Mouse (Mus musculus) hindbrain, postnatal 0 days (tissue): ENCODE results near the gene Tmem72. TPM values are rescaled to one million over a fixed set of nuclear protein-coding genes. Genes with fewer than 3 reads are reported as not detected.

Experiments
- ATAC-seq: fragments of 200-750 bp; cut with Nextera tagmentation; 2 replicates; pipeline ENCODE4 v1.8.0; 2017; ENCODE audit warnings: mild to moderate bottlenecking, moderate TSS enrichment, moderate library complexity
- DNase-seq: peaks from one replicate; pipeline ENCODE4 v3.0.0-alpha.2; 2015; ENCODE audit warnings: low spot score
- H3K27ac ChIP-seq: fragments of 300-500 bp; sonication (generic); 2 replicates; pipeline ENCODE4 v1.5.1; 2014; ENCODE audit warnings: mild to moderate bottlenecking
- H3K27me3 ChIP-seq: fragments of 300-500 bp; sonication (generic); 2 replicates; pipeline ENCODE4 v1.6.1; 2014; ENCODE audit warnings: low read length, mixed read lengths; ENCODE audit not compliant: insufficient read depth
- H3K36me3 ChIP-seq: fragments of 300-500 bp; sonication (generic); 2 replicates; pipeline ENCODE4 v1.6.1; 2014; ENCODE audit warnings: low read length, mixed read lengths; ENCODE audit not compliant: insufficient read depth
- H3K4me1 ChIP-seq: fragments of 300-500 bp; sonication (generic); 2 replicates; pipeline ENCODE4 v1.6.1; 2014; ENCODE audit warnings: antibody characterized with exemption, low read length, mixed read lengths; ENCODE audit not compliant: insufficient read depth
- H3K4me2 ChIP-seq: fragments of 300-500 bp; sonication (generic); 2 replicates; pipeline ENCODE4 v1.6.1; 2014; ENCODE audit warnings: low read depth, mild to moderate bottlenecking, low read length, moderate library complexity, mixed read lengths
- H3K4me3 ChIP-seq: fragments of 300-500 bp; sonication (generic); 2 replicates; pipeline ENCODE4 v1.5.1; 2014; ENCODE audit warnings: low read length
- H3K9ac ChIP-seq: fragments of 300-500 bp; sonication (generic); replicated peaks from 2 replicates; pipeline ENCODE4 v1.6.1; 2014; ENCODE audit warnings: mild to moderate bottlenecking, low read length, moderate library complexity, mixed read lengths
- H3K9me3 ChIP-seq: fragments of 300-500 bp; sonication (generic); 2 replicates; pipeline ENCODE4 v1.6.1; 2016; ENCODE audit warnings: low read length, mixed read lengths
- CTCF ChIP-seq: IDR thresholded peaks from 2 replicates; pipeline ENCODE4 v1.5.1; 2016; ENCODE audit warnings: antibody characterized with exemption, control low read depth, low read depth
- WGBS: fragments of 180-500 bp; shearing (Covaris S2); extraction: QIAGEN DNeasy Blood & Tissue Kit; methylation state at CpG from one replicate; pipeline ENCODE4 v1.1.7; 2014; 5-methylcytosine and 5-hydroxymethylcytosine counted together
- polyA plus RNA-seq: library from polyadenylated mRNA; unstranded; fragments of >200 nt; fragmentation: Nextera tagmentation; extraction: Ambion mirVana; gene quantifications from 2 replicates; pipeline ENCODE4 v1.2.1, GENCODE M21; 2015
- total RNA-seq: library from RNA; depleted of rRNA; stranded (reverse); fragments of >200 nt; gene quantifications from 2 replicates; pipeline ENCODE4 v1.2.3, GENCODE M21; 2014

Tmem72 gene
- total and polyA plus RNA-seq, 2 experiments from 2014 or later: 2.6 to 3.8 TPM

DNA sequence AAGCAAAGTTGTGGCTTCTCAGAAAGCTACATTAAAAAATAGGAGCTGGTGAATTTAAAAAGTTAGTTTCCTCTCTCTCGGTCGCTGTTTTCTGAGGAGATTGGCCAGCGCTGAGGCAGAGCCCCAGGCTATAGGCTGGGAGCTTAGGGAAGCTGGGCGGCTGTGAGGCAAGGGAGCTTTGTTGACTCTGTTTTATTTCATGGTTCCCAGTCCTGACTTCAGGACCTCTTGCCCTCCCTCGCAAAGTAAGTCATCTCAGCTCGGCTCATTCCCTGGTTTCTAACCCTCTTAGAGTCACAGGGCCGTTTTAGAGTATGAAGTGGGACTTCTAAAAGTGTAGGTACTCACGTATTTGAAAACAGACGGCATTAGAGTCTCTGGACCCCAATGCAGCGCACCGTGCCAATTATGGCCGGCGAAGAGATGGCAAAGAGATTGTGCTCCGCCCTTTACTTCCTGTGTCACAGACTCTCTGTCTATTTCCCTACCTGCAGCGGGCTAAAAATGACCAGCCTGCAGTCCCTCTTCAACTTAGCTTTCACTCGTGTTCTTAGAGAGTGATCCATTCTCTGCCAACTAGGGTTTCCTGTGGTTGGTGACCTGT lies 42.3 kb downstream of the Tmem72 start:
- WGBS: 27% methylated on average over 16 of the region's 16 CpGs
- H3K9me3 ChIP-seq: no peaks in the 10 kb centered on the region
- DNase-seq (no peak), ATAC-seq (no peak)
- H3K4me2 ChIP-seq: peak overlapping the region; percentile 79
- peak overlapping the region; percentile 39; the same call in 1 of the 2 replicates for H3K9ac ChIP-seq
- no peaks in the 10 kb centered on the region for H3K36me3 ChIP-seq
- H3K27me3 ChIP-seq: no peaks in the 10 kb centered on the region
- H3K4me3 ChIP-seq: peak overlapping the region; percentile 45
- peaks cover 26% of the 10 kb centered on the region for H3K4me1 ChIP-seq
- peak overlapping the region; percentile 5; the same call in 1 of the 2 replicates for H3K27ac ChIP-seq
- no peak for TF ChIP-seq CTCF

DNA sequence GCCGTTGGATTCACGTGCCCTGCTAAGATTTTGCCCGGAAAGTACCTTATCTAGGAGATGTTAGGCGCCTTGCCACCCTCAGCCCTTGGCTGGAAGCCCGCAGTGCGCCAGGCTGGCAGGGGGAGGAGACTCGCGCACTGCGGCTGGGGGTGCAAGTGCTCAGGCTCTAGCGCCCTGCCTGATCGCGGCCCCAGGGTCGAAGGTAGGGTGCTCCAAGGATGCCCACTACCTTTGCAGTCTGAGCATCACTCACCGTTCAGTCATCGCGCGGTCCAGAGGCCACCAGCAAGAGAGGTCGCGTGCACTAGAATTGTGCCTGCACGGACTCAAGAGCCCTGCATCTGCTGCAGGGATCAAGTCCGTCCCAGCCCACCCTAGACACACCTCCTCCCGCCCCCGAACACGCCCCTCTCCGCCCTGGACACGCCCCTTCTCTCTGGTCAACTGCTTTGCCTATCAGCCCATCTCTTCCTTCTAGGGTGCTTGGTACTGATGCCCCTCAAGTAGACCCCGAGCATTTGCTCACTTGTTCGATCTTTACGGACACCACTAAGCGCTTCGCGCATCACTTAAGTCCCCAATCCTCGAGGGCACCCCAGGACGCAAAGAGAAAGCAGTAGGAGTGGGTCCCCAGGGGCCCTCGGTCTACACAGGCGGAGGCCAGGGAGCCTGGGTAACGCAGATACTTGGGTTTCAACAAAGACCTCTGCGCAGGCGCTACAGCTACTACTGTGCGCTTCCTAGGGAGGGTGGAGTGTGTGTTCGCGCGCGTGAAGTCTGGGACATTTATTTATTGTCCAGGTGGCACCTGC lies 43.0 kb downstream of the Tmem72 start, which contains the start of gene Rassf4:
Gene Rassf4 (minus strand): TSS at position 482 of the 812 bp plus-strand sequence.
- under 1% methylated on average over 40 of the region's 44 CpGs for WGBS
- Histone ChIP-seq H3K27ac (peak within 1 kb of the TSS; percentile 37), H3K27me3 (no peaks in the 10 kb centered on the region), H3K4me2 (peak within 1 kb of the TSS; percentile 79), H3K4me1 (peaks cover 26% of the 10 kb centered on the region), H3K36me3 (no peaks in the 10 kb centered on the region), H3K4me3 (peak within 1 kb of the TSS; percentile 45), H3K9me3 (no peaks in the 10 kb centered on the region), H3K9ac (peak within 1 kb of the TSS; percentile 39)
- TF ChIP-seq CTCF: no peak
- ATAC-seq: peak; percentile 89
- peak; percentile 82 for DNase-seq

DNA sequence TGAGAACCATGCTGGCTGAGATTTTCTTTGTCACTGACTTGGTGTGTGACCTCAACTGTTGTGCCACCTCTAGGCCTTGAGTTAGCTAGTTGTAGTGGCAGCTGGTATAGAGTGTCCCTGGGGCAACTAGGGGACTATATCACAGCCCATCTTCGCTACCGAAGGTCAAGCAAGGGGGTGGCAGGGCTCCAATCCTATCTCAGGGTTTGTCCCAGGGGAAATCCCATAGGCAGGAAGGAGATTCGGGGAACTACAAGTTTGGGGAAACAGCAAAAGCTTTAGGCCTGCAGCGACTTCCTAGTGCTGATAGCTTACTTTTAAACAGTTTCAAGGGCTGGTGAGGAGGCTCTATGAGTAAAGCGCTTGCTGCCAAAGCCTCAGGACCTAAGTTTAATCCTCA lies 44.4 kb downstream of the Tmem72 start:
- peaks cover 26% of the 10 kb centered on the region for H3K4me1 ChIP-seq
- H3K9me3 ChIP-seq: no peaks in the 10 kb centered on the region
- DNase-seq (no peak), ATAC-seq (no peak)
- peak overlapping the region; percentile 45 for H3K4me3 ChIP-seq
- no peak for TF ChIP-seq CTCF
- H3K9ac ChIP-seq: no peak overlapping the region; the same call in 1 of the 2 replicates
- H3K36me3 ChIP-seq: no peaks in the 10 kb centered on the region
- H3K4me2 ChIP-seq: peak overlapping the region; percentile 79
- no peaks in the 10 kb centered on the region for H3K27me3 ChIP-seq
- H3K27ac ChIP-seq: no peak overlapping the region
- 45% methylated on average over 5 of the region's 5 CpGs for WGBS

DNA sequence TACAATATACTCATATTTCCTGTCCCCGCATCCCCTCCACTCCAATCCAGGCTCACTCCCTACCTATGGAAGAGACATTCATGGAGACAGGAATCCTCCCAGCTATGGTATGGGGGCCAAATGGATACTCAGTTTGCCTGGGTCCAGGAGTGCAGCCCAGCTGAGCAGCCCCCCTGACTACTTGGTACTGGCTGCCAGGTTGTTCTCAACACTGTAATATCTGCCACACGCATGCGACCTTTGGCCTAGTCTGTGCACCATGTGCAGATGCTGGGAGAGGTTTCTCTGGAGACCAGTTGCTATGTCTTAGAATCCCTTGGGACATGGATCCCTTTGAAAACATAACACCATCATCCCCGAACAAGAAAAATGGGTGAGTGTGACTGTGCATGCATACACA lies 44.9 kb downstream of the Tmem72 start:
- no peaks in the 10 kb centered on the region for H3K36me3 ChIP-seq
- ATAC-seq: no peak
- H3K4me3 ChIP-seq: no peak overlapping the region
- no peak overlapping the region for H3K9ac ChIP-seq
- H3K4me2 ChIP-seq: peak overlapping the region; percentile 79
- peaks cover 26% of the 10 kb centered on the region for H3K4me1 ChIP-seq
- WGBS: 52% methylated on average over 4 of the region's 4 CpGs
- H3K27ac ChIP-seq: no peak overlapping the region
- H3K27me3 ChIP-seq: no peaks in the 10 kb centered on the region
- DNase-seq: no peak
- no peaks in the 10 kb centered on the region for H3K9me3 ChIP-seq
- TF ChIP-seq CTCF: no peak

DNA sequence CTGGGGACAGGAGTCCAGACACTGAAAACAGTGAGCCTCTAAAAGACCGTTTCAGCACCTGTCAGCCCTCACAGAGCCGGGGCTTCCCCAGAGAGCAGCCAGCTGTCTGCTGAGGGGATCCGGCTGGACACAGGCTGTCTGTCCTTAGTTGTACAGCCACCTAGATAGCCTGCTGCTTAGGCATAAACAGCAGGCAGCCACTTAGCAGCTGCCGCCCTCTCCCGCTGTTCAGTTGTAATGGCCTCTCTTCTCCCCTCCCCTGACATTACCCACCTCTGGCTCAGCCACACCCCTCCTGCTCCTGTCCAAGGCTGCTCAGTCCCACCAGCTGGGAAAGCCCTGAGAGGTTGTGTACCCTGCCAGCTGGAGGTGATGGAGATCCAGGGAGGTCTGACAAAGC lies 45.7 kb downstream of the Tmem72 start:
- no peak overlapping the region for H3K4me3 ChIP-seq
- H3K27me3 ChIP-seq: no peaks in the 10 kb centered on the region
- H3K9me3 ChIP-seq: no peaks in the 10 kb centered on the region
- ATAC-seq (peak; percentile 10), DNase-seq (peak; percentile 51)
- no peak overlapping the region for H3K9ac ChIP-seq
- TF ChIP-seq CTCF: no peak
- peaks cover 26% of the 10 kb centered on the region for H3K4me1 ChIP-seq
- 16% methylated on average over 5 of the region's 5 CpGs for WGBS
- H3K4me2 ChIP-seq: peak overlapping the region; percentile 79
- H3K36me3 ChIP-seq: no peaks in the 10 kb centered on the region
- peak overlapping the region; percentile 67; the same call in 1 of the 2 replicates for H3K27ac ChIP-seq

DNA sequence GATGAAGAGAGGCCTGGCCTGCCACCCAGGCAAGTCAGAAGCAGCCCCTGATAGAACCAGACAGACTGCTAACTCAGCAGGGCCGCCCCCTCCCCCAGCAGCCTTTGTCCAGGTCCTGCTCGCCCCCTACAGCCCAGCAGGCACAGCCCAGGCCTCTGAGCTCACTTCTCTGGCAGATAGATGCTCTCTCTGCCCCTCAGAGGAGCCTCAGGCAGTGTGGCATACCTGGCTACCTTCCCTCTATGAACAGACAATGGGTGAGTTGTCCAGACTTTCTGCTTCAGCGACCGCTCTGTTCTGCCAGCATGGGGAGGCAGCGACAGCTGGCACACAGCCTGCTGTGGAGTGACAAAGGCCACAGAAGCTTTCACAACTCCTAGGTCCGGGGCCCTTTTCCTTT lies 46.6 kb downstream of the Tmem72 start:
- H3K36me3 ChIP-seq: no peaks in the 10 kb centered on the region
- H3K27ac ChIP-seq: peak overlapping the region; percentile 67
- H3K4me2 ChIP-seq: 0 out of 2 replicates have a peak overlapping the region, but pooled peaks have one; percentile 18
- peak; percentile 59 for ATAC-seq
- peak; percentile 44 for TF ChIP-seq CTCF
- no peaks in the 10 kb centered on the region for H3K27me3 ChIP-seq
- peak; percentile 70 for DNase-seq
- 0 out of 2 replicates have a peak overlapping the region, but pooled peaks have one; percentile 9 for H3K9ac ChIP-seq
- H3K4me1 ChIP-seq: peaks cover 26% of the 10 kb centered on the region
- WGBS: 16% methylated on average over 6 of the region's 6 CpGs
- no peak overlapping the region for H3K4me3 ChIP-seq
- no peaks in the 10 kb centered on the region for H3K9me3 ChIP-seq
